Mouse (Mus musculus) right cerebral cortex, postnatal 14 days (tissue): Measurements from ENCODE around the gene Pbdc1.
"Not testable (repeated sequence)": the region's sequence is repeated elsewhere in the genome, so short reads cannot be mapped to it uniquely, and the experiment has no call there.

ENCODE experiments used
- DNase-seq: peaks from one replicate; pipeline ENCODE4 v3.0.0; 2022

The Pbdc1 gene

GRCm38 (mm10) chrX:105079615-105080092, at the start of gene Pbdc1:
TSS of gene Pbdc1 (plus strand) at chrX:105079756.
- peak; percentile 96 for DNase-seq

- DNase-seq: no peak
These were observed 41.9 kb upstream of the Pbdc1 start for GRCm38 (mm10) chrX:105037666-105038065.

GRCm38 (mm10) chrX:105064294-105064693, 15.3 kb upstream of the Pbdc1 start:
- DNase-seq: no peak

GRCm38 (mm10) chrX:105064801-105065200, 14.8 kb upstream of the Pbdc1 start:
- no peak for DNase-seq

- DNase-seq: peak; percentile 70
These were observed 9.7 kb upstream of the Pbdc1 start for GRCm38 (mm10) chrX:105069671-105070503.

GRCm38 (mm10) chrX:105079151-105079550, 405 bp upstream of the Pbdc1 start:
- no peak for DNase-seq

- no peak for DNase-seq
These were observed 540 bp downstream of the Pbdc1 start for GRCm38 (mm10) chrX:105080096-105080495.

GRCm38 (mm10) chrX:105083013-105083412, 3.5 kb downstream of the Pbdc1 start:
- DNase-seq: not testable (repeated sequence)

GRCm38 (mm10) chrX:105104175-105104574, 24.6 kb downstream of the Pbdc1 start:
- no peak for DNase-seq

GRCm38 (mm10) chrX:105114994-105115393, 35.4 kb downstream of the Pbdc1 start:
- no peak for DNase-seq

GRCm38 (mm10) chrX:105120275-105121226, 41.0 kb downstream of the Pbdc1 start, which contains the start of gene Magee1:
TSS of gene Magee1 (plus strand) at chrX:105120378.
- peak; percentile 79 for DNase-seq

GRCm38 (mm10) chrX:105121227-105121865, 41.8 kb downstream of the Pbdc1 start:
- DNase-seq: peak; percentile 81

- DNase-seq: peak; percentile 7
These were observed 45.3 kb downstream of the Pbdc1 start for GRCm38 (mm10) chrX:105124903-105125302.

GRCm38 (mm10) chrX:105151872-105152461, 72.4 kb downstream of the Pbdc1 start:
- DNase-seq: no peak

- not testable (repeated sequence) for DNase-seq
These were observed 85.5 kb downstream of the Pbdc1 start for GRCm38 (mm10) chrX:105165007-105165406.
